Mouse (Mus musculus): Measurements from ENCODE around the gene Dcun1d2. TPM values are rescaled to one million over a fixed set of nuclear protein-coding genes. Genes with fewer than 3 reads are reported as not detected.
A peak's percentile ranks its signal among the peaks of the same experiment; 100 is the strongest.

The Dcun1d2 gene
- polyA plus RNA-seq, 1 experiment from 2014 or later = 33.4 TPM

- H3K4me1 ChIP-seq (ENCODE audit: control insufficient read depth, insufficient read depth, low read length) = no peaks in the 10 kb centered on the region
- no peaks in the 10 kb centered on the region for H3K9me3 ChIP-seq (replicated peaks; ENCODE audit: control insufficient read depth, low read length)
- H3K27ac ChIP-seq (ENCODE audit: low read depth, low read length) = no peak overlapping the region
- H3K36me3 ChIP-seq (ENCODE audit: control insufficient read depth, insufficient read depth, low read length) = peaks cover 63% of the 10 kb centered on the region; the same call in 1 of the 2 replicates
- no peak overlapping the region for H3K9ac ChIP-seq (ENCODE audit: low read length)
- H3K27me3 ChIP-seq (replicated peaks; ENCODE audit: control insufficient read depth, insufficient read depth, low read length) = no peaks in the 10 kb centered on the region
- ATAC-seq = no peak
- no peak overlapping the region for H3K4me3 ChIP-seq (ENCODE audit: low read depth, low read length)
- H3K4me2 ChIP-seq (ENCODE audit: low read length) = no peak overlapping the region
- no peak for DNase-seq (ENCODE audit: low spot score)
- WGBS = 82% methylated on average over 7 of the region's 7 CpGs
Measured at GRCm38 (mm10) chr8:13306309-13306909, 18.5 kb upstream of the Dcun1d2 start.

GRCm38 (mm10) chr8:13305884-13306283, 18.0 kb upstream of the Dcun1d2 start:
- WGBS = 98% methylated on average over 4 of the region's 4 CpGs
- no peaks in the 10 kb centered on the region for H3K27me3 ChIP-seq (replicated peaks; ENCODE audit: control insufficient read depth, insufficient read depth, low read length)
- no peaks in the 10 kb centered on the region for H3K4me1 ChIP-seq (ENCODE audit: control insufficient read depth, insufficient read depth, low read length)
- no peak overlapping the region for H3K4me3 ChIP-seq (ENCODE audit: low read depth, low read length)
- H3K4me2 ChIP-seq (ENCODE audit: low read length) = no peak overlapping the region
- no peaks in the 10 kb centered on the region for H3K9me3 ChIP-seq (replicated peaks; ENCODE audit: control insufficient read depth, low read length)
- no peak overlapping the region for H3K27ac ChIP-seq (ENCODE audit: low read depth, low read length)
- peaks cover 62% of the 10 kb centered on the region; the same call in 1 of the 2 replicates for H3K36me3 ChIP-seq (ENCODE audit: control insufficient read depth, insufficient read depth, low read length)
- DNase-seq (ENCODE audit: low spot score) (no peak), ATAC-seq (no peak)
- no peak overlapping the region for H3K9ac ChIP-seq (ENCODE audit: low read length)

GRCm38 (mm10) chr8:13305459-13305858, 17.5 kb upstream of the Dcun1d2 start:
- WGBS = 95% methylated on average over 6 of the region's 6 CpGs
- Histone ChIP-seq H3K9me3 (replicated peaks; ENCODE audit: control insufficient read depth, low read length) (no peaks in the 10 kb centered on the region), H3K27ac (ENCODE audit: low read depth, low read length) (no peak overlapping the region), H3K9ac (ENCODE audit: low read length) (no peak overlapping the region), H3K4me3 (ENCODE audit: low read depth, low read length) (no peak overlapping the region), H3K4me1 (ENCODE audit: control insufficient read depth, insufficient read depth, low read length) (no peaks in the 10 kb centered on the region), H3K4me2 (ENCODE audit: low read length) (no peak overlapping the region), H3K27me3 (replicated peaks; ENCODE audit: control insufficient read depth, insufficient read depth, low read length) (no peaks in the 10 kb centered on the region), H3K36me3 (ENCODE audit: control insufficient read depth, insufficient read depth, low read length) (peaks cover 62% of the 10 kb centered on the region; the same call in 1 of the 2 replicates)
- DNase-seq (ENCODE audit: low spot score) = no peak
- no peak for ATAC-seq

GRCm38 (mm10) chr8:13301036-13301435, 13.1 kb upstream of the Dcun1d2 start:
- Histone ChIP-seq H3K36me3 (ENCODE audit: control insufficient read depth, insufficient read depth, low read length) (peaks cover 76% of the 10 kb centered on the region), H3K4me1 (ENCODE audit: control insufficient read depth, insufficient read depth, low read length) (no peaks in the 10 kb centered on the region), H3K9me3 (replicated peaks; ENCODE audit: control insufficient read depth, low read length) (no peaks in the 10 kb centered on the region), H3K4me3 (ENCODE audit: low read depth, low read length) (no peak overlapping the region), H3K27ac (ENCODE audit: low read depth, low read length) (no peak overlapping the region), H3K27me3 (replicated peaks; ENCODE audit: control insufficient read depth, insufficient read depth, low read length) (no peaks in the 10 kb centered on the region), H3K4me2 (ENCODE audit: low read length) (no peak overlapping the region), H3K9ac (ENCODE audit: low read length) (no peak overlapping the region)
- DNase-seq (ENCODE audit: low spot score) (no peak), ATAC-seq (no peak)
- WGBS = 88% methylated on average over 7 of the region's 7 CpGs

GRCm38 (mm10) chr8:13299571-13299970, 11.6 kb upstream of the Dcun1d2 start:
- no peak overlapping the region for H3K4me3 ChIP-seq (ENCODE audit: low read depth, low read length)
- 97% methylated on average over 8 of the region's 8 CpGs for WGBS
- H3K4me2 ChIP-seq (ENCODE audit: low read length) = no peak overlapping the region
- H3K9ac ChIP-seq (ENCODE audit: low read length) = no peak overlapping the region
- peaks cover 77% of the 10 kb centered on the region for H3K36me3 ChIP-seq (ENCODE audit: control insufficient read depth, insufficient read depth, low read length)
- H3K27me3 ChIP-seq (replicated peaks; ENCODE audit: control insufficient read depth, insufficient read depth, low read length) = no peaks in the 10 kb centered on the region
- H3K27ac ChIP-seq (ENCODE audit: low read depth, low read length) = no peak overlapping the region
- ATAC-seq = no peak
- no peaks in the 10 kb centered on the region for H3K4me1 ChIP-seq (ENCODE audit: control insufficient read depth, insufficient read depth, low read length)
- no peak for DNase-seq (ENCODE audit: low spot score)
- H3K9me3 ChIP-seq (replicated peaks; ENCODE audit: control insufficient read depth, low read length) = no peaks in the 10 kb centered on the region

- H3K4me2 ChIP-seq (ENCODE audit: low read length) = no peak overlapping the region
- H3K4me1 ChIP-seq (ENCODE audit: control insufficient read depth, insufficient read depth, low read length) = peaks cover 5% of the 10 kb centered on the region
- H3K9ac ChIP-seq (ENCODE audit: low read length) = no peak overlapping the region
- no peaks in the 10 kb centered on the region for H3K9me3 ChIP-seq (replicated peaks; ENCODE audit: control insufficient read depth, low read length)
- H3K27me3 ChIP-seq (replicated peaks; ENCODE audit: control insufficient read depth, insufficient read depth, low read length) = no peaks in the 10 kb centered on the region
- peaks cover 63% of the 10 kb centered on the region for H3K36me3 ChIP-seq (ENCODE audit: control insufficient read depth, insufficient read depth, low read length)
- ATAC-seq (no peak), DNase-seq (ENCODE audit: low spot score) (no peak)
- no peak overlapping the region for H3K4me3 ChIP-seq (ENCODE audit: low read depth, low read length)
- no peak overlapping the region for H3K27ac ChIP-seq (ENCODE audit: low read depth, low read length)
- 96% methylated on average over 9 of the region's 9 CpGs for WGBS
Measured at GRCm38 (mm10) chr8:13293677-13294470, 5.9 kb upstream of the Dcun1d2 start.

- Histone ChIP-seq H3K27ac (ENCODE audit: low read depth, low read length) (no peak overlapping the region), H3K27me3 (replicated peaks; ENCODE audit: control insufficient read depth, insufficient read depth, low read length) (no peaks in the 10 kb centered on the region), H3K36me3 (ENCODE audit: control insufficient read depth, insufficient read depth, low read length) (peaks cover 55% of the 10 kb centered on the region), H3K9me3 (replicated peaks; ENCODE audit: control insufficient read depth, low read length) (no peaks in the 10 kb centered on the region), H3K4me1 (ENCODE audit: control insufficient read depth, insufficient read depth, low read length) (peaks cover 7% of the 10 kb centered on the region), H3K9ac (ENCODE audit: low read length) (no peak overlapping the region), H3K4me2 (ENCODE audit: low read length) (no peak overlapping the region), H3K4me3 (ENCODE audit: low read depth, low read length) (no peak overlapping the region)
- peak; percentile 73 for DNase-seq (ENCODE audit: low spot score)
- ATAC-seq = no peak
- WGBS = 27% methylated on average over 9 of the region's 9 CpGs
Measured at GRCm38 (mm10) chr8:13292364-13292763, 4.4 kb upstream of the Dcun1d2 start.

GRCm38 (mm10) chr8:13288646-13289045, 715 bp upstream of the Dcun1d2 start:
- H3K27ac ChIP-seq (ENCODE audit: low read depth, low read length) = no peak overlapping the region
- WGBS = 5% methylated on average over 6 of the region's 6 CpGs
- peaks cover 13% of the 10 kb centered on the region for H3K4me1 ChIP-seq (ENCODE audit: control insufficient read depth, insufficient read depth, low read length)

GRCm38 (mm10) chr8:13287304-13287691, 633 bp downstream of the Dcun1d2 start:
- H3K36me3 ChIP-seq (ENCODE audit: control insufficient read depth, insufficient read depth, low read length) = peaks cover 10% of the 10 kb centered on the region; the same call in 1 of the 2 replicates
- DNase-seq (ENCODE audit: low spot score) (peak; percentile 68), ATAC-seq (peak; percentile 67; the same call in 1 of the 2 replicates)

More at GRCm38 (mm10) chr8:13288646-13289045, 715 bp upstream of the Dcun1d2 start:
- Histone ChIP-seq H3K9ac (ENCODE audit: low read length) (peak overlapping the region; percentile 80), H3K36me3 (ENCODE audit: control insufficient read depth, insufficient read depth, low read length) (peaks cover 18% of the 10 kb centered on the region), H3K27me3 (replicated peaks; ENCODE audit: control insufficient read depth, insufficient read depth, low read length) (no peaks in the 10 kb centered on the region), H3K4me2 (ENCODE audit: low read length) (peak overlapping the region; percentile 91), H3K9me3 (replicated peaks; ENCODE audit: control insufficient read depth, low read length) (no peaks in the 10 kb centered on the region), H3K4me3 (ENCODE audit: low read depth, low read length) (peak overlapping the region; percentile 88)
- DNase-seq (ENCODE audit: low spot score) = no peak
- ATAC-seq = no peak

More at GRCm38 (mm10) chr8:13287304-13287691, 633 bp downstream of the Dcun1d2 start:
- H3K4me2 ChIP-seq (ENCODE audit: low read length) = peak overlapping the region; percentile 91
- H3K9me3 ChIP-seq (replicated peaks; ENCODE audit: control insufficient read depth, low read length) = no peaks in the 10 kb centered on the region
- H3K27ac ChIP-seq (ENCODE audit: low read depth, low read length) = peak overlapping the region; percentile 80
- WGBS = under 1% methylated on average over 34 of the region's 34 CpGs
- H3K27me3 ChIP-seq (replicated peaks; ENCODE audit: control insufficient read depth, insufficient read depth, low read length) = no peaks in the 10 kb centered on the region
- peak overlapping the region; percentile 88 for H3K4me3 ChIP-seq (ENCODE audit: low read depth, low read length)
- H3K4me1 ChIP-seq (ENCODE audit: control insufficient read depth, insufficient read depth, low read length) = peaks cover 13% of the 10 kb centered on the region
- H3K9ac ChIP-seq (ENCODE audit: low read length) = peak overlapping the region; percentile 80

Measured in forebrain, embryonic 14.5 days (tissue).